Mouse (Mus musculus) cerebellum, postnatal 4 days (tissue): ENCODE data around the gene Olfr194.
"Not testable (repeated sequence)": the region's sequence is repeated elsewhere in the genome, so short reads cannot be mapped to it uniquely, and the experiment has no call there.

Experiments
- DNase-seq, 2 experiments: peaks; one replicate each; pipeline ENCODE4 v3.0.0; 2022; ENCODE audit warnings: low spot score in 2 of 2, mixed read lengths in 1 of 2

Olfr194 gene

DNA sequence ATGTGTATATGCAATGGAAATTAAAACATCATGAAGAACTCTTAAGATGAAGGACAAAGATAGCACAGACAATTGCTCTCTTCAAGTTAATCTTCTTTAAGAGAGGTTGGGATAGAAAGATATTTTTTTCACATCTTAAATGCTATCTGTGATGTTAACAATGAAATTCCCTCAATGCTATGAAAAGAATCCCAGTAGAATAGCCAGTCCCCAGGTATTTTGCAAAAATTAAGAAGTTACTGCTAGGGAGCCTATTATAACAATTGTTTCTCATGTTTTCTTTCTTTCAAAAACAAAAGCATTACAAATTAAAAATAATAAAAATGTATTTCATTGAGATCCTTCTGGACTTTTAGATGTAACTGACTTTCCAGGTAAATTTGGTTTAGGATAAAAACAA is at the start of gene Olfr194:
Gene Olfr194, minus strand, starts transcription at position 101 of the 400 bp plus-strand sequence.
- no peak for DNase-seq

- no peak for DNase-seq
Observed at GRCm38 (mm10) chr16:59170354-59170753, 49.5 kb upstream of the Olfr194 start, which contains the start of gene Olfr196. Gene Olfr196, minus strand, starts transcription at chr16:59170454.

GRCm38 (mm10) chr16:59151996-59152395 is 31.1 kb upstream of the Olfr194 start:
- DNase-seq: no peak

DNA sequence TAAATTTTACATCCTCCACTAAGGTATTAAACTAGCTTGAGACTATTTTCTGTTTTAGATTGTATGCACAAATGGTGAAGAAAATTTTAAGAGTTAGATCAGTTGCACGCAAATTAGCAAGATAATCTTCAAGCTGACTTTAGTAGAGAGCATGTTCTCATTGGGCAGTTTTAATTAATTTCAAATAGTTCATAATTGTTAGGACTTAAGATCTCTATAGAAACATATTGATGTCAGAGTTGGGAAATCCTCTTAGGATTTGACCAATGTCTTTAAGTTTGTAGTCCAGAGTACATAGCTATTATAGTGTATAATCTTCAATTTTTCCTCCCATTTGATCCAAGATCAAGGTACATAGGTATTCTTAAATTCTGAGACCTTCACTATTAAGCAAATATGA is 25.9 kb upstream of the Olfr194 start, which contains the start of gene Olfr195:
Gene Olfr195, plus strand, starts transcription at position 301 of the 400 bp plus-strand sequence.
- DNase-seq: no peak

DNA sequence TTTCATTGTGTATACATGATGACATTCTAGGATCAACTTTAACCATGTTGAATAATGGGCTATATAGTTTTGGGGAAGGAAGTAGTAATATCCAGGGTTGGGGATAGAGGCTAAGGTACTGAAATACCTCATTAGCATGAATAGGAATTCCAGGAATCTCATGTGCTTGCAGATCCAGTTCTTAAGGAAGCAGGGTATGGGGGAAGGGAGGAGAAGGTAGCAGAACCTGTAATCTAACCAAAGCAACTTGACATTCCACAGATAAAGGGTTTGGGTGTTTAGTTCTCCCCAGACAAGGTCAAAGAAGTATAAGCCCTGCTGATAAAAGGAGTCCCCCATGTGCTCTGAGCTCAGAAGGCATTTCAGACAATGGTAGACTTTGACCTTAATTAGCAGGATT is 20.2 kb upstream of the Olfr194 start:
- DNase-seq: no peak

DNA sequence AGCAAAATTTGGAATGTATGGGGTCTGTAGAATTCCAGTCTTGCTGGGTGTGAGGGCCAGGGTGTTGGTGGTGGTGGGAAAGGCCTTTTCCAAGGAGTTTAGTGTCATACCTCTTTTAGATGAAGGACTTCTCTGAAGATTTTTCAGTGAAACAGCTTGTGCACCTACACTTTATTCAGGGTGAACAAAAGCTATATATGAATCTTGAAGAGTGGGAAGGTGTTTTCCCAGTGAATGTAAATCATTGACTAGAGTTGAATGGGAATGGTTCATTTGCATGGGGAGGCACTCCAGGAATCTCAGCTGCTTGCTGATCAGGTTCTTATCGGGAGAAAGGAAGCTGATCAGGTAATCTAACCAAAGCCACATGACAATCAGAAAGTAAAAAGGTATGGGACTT is 9.9 kb upstream of the Olfr194 start:
- no peak for DNase-seq

DNA sequence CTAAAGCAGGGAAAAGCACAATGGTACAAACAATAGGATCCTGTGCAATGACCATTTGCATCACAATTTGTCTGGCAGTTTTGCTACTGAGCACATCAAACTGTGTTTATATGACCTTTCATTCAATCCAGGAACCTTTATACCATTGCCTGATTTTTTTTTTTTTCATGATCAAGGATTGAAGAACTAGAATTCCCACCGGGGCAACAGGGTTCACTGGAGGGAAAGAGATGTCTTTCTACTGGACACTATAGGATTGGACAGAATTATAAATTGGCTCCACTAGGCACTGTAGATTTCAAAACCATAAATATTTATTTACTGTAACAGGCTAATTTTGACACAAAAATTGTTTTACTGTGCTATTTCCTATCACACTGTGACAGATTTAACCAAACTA is 9.1 kb downstream of the Olfr194 start, which contains the start of gene Olfr193:
Gene Olfr193, minus strand, starts transcription at position 101 of the 400 bp plus-strand sequence.
- DNase-seq: no peak

DNA sequence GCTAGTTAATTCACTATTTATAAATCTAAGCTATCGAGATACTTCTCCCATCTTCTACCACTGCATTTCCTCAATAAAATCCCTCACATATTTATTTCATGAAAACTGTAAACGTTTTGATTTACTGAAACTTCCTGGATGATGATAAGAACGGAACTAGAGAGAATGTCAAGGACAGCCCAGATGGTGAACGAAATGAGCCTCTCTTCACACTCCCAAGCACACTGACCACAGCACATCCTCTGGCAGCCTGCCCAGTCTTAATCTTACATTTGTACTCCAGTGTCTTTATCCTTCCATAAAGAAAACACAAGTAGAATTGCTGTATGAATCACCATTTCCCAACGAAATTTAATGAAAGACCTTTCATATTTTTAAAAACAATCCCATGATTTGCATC is 12.3 kb downstream of the Olfr194 start:
- not testable (repeated sequence) for DNase-seq

- no peak for DNase-seq
Observed at GRCm38 (mm10) chr16:59105312-59105711, 15.6 kb downstream of the Olfr194 start.

DNA sequence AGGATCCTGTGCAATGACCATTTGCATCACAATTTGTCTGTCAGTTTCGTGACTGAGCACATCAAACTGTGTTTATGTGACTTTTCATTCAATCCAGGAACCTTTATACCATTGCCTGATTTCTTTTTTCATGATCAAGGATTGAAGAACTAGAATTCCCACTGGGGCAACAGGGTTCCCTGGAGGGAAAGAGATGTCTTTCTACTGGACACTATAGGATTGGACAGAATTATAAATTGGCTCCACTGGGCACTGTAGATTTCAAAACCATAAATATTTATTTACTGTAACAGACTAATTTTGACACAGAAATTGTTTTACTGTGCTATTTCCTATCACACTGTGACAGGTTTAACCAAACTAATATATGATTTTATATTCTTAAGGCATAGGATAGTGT is 31.1 kb downstream of the Olfr194 start, which contains the start of gene Olfr191:
Gene Olfr191, minus strand, starts transcription at position 101 of the 400 bp plus-strand sequence.
- DNase-seq: not testable (repeated sequence)

DNA sequence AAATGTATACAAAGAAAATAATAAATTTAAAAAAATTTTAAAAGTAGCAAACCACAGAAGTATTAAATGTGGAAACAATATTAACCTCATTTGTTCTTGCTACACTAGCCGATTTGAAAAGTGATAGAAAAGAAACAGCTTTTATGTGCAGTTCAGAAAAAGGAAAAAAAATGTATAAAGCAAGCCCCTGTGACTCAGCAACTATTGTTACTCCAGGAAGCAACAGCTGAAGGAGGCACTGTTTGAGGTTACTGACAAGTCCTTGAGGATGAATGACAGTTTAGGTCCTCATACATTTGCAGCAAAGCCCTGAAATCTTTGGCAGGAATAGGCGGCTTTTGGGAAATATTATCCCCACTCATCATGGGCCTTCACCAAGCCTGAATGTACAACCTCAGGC is 39.8 kb downstream of the Olfr194 start:
- not testable (repeated sequence) for DNase-seq

DNA sequence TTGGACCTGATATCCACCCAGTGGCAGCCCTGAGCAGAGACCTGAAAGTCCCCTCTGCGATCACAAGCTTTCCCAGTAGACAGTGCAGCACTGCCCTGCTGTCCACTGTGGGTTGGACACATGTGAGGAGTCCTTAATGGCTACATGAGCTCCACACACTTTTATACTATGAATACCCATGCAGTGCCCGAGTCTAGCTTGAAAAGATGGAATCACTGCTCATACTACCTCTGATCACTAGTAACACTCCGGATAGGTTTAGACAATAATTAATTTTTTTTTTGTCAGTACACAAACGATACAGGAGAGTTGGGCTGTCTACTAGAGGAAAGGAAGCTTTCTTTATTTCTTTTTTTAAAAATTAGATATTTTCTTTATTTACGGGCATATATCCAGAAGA is 43.0 kb downstream of the Olfr194 start, which contains the start of gene Olfr190:
Gene Olfr190, minus strand, starts transcription at position 101 of the 400 bp plus-strand sequence.
- DNase-seq: no peak

DNA sequence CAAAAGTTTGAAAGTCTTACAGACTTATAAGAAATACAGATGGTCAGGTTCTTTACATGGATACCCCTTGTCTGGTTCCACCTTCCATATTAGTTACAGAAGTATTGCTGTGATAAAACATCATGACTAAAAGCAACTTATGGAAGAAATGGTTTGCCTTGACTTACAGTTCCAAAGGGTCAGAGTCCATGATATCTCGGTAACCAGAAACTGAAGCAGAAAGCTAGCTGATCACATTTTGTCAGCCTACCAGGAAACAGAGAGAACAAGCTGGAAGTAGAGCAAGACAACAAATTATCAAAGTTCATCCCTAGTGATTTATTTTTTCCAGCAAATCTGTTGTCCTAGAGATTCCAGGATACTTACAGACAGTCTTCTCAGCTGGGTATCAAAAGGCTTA is 47.3 kb downstream of the Olfr194 start:
- no peak for DNase-seq

GRCm38 (mm10) chr16:59071755-59072154 is 49.1 kb downstream of the Olfr194 start:
- DNase-seq: no peak
